Mouse (Mus musculus) adipose tissue, adult 10 weeks (tissue): ENCODE results near the gene Phf13. TPM values are rescaled to one million over a fixed set of nuclear protein-coding genes. Genes with fewer than 3 reads are reported as not detected.

Source experiments
- polyA plus RNA-seq: library from polyadenylated mRNA; stranded (reverse); fragments of 350-450 nt; fragmentation: Illumina TruSeq; extraction: RNeasy Lipid Tissue Mini Kit (QIAGEN cat#74804); gene quantifications from one replicate; pipeline ENCODE4 v1.2.3, GENCODE M21; 2014; ENCODE audit warnings: low read depth, low replicate concordance

The Phf13 gene
- polyA plus RNA-seq, result 17.1 TPM

DNA sequence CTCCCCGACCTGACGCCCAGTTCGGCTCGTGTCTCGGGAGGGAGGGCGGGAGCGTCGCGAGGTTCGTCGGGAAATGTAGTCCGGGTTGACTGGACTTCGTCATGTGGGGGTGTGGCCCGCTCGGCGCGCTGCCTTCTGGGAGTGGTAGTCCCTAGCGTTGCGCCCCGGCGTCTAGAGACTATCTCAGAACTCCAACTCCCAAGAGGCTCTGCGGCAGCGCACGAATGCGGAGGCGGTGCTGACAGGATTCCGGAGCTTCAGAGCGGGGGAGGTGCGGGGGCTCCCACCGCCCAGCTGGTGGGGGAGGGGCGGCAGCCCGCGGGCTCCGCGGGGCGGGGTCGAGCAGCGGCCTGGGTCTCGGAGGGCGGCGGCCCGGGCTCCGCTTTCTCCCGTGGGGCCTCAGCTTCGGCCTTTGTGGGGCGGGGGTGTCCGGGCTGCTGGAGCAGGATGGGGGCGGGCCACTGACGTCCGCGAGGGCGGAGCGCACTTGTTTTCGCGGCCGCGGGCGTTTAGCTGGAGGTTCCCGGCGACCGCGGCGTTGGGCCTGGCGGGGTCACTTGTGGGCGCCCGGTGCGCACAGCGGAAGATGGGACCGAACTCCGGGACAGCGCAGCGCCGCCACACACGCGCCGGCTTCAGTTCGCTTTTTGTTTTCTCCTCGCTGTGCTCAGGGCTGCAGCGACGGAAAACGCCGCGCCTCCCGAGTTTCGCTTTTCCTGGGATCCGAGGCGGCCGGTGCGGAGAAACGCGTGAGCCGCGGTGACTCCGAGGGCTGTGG, at the start of gene Phf13:
Gene Phf13 (minus strand): TSS at position 86 of the 778 bp plus-strand sequence.

DNA sequence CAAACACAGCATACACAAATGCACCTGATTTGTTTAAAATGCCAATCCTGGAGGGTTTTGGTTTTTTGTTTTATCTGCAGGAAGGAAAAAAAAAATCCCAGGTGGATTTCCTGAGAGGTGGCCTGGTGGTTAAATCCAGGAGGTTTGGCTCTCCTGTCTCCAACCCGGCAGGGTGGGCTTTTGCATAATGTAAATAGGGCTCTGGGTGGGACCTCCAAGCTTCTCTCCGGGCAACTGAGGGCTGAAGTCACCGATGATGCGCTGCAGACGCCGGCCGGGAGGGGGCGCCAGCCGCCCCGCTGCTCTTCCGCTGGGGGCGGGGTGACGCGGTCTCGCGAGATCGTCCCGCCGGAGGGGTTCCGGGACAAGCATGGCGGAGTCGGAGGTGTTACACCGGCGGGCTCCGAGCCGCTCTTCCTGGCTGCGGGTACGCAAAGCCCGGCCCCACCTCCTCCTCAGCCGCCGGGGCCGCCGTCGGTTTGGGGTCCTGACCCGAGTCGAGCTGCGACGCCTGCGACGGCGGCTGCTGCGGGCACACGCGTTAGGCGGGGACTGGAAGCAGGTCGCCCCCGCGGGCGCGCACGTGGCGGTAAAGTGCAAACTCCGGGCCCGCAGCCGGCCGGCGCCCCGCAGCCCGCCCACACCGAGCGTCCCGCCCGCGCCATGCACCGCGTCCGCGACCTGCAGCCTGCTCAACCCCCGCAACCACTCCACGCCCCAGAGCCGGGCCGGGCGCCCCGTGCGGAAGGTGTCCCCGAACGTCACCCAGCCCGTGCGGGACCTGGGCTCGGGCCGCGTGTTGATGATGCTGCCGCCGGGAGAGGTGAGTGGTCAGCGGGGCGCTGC, 43.1 kb upstream of the Phf13 start, which contains the start of gene Nol9:
Gene Nol9 (plus strand): TSS at position 337 of the 846 bp plus-strand sequence.

DNA sequence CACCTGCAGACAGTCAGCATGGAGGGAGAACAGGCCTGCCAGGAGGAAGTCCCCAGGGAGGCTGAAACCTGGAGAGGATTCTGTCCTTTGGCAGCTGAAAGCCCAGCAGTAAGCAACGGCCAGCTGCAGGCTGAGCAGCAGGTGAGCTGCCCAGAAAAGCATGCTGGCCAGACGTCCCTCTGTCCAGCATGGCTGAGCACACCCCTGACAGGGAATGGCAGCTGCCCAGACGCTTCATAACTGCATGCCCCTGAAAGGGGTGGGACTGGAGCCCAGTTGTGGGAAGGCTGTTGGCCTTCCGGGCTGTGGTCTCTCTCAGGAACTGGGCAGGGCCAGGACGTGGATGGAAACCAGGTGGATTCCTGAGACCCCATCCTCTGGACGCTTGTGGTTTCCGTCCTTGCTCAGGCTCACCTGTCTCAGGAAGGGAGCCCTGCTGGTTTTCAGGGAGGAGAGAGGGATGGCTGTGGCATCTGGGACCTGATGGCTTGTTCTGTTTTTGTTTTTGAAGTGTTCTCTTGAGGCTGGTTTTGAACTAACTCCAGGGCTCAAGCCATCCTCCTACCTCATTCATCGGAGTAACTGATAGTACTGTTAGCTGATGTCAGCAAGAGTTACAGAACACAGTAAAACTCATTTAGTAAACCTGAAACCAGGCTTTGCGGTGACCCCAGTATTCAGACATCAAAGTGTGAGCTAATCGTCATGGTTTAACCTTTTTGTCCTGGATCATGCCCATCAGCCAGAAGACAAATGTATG, 42.3 kb upstream of the Phf13 start, which contains the start of gene Tas1r1:
Gene Tas1r1 (minus strand): TSS at position 344 of the 760 bp plus-strand sequence.

DNA sequence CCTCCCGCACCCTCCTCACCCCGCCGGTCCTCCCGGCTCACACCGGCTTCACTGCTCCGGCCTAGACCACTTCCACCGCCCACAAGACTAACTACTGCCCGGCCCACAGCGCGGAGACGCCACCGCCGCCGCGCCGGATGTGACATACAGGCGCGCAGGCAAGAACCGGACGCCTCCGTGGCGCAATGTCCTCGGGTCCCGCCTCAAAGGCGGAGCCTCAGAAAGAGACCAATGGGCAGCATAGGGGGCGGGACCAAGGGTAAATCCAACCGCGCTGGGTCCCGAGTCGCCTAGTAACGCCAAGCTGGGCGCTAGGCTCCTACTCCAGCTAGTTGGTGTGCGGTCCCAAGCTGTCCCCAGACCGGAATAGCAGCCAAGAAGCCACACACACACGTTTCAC, 31.5 kb upstream of the Phf13 start, which contains the start of gene Zbtb48:
Gene Zbtb48 (minus strand): TSS at position 148 of the 400 bp plus-strand sequence.

DNA sequence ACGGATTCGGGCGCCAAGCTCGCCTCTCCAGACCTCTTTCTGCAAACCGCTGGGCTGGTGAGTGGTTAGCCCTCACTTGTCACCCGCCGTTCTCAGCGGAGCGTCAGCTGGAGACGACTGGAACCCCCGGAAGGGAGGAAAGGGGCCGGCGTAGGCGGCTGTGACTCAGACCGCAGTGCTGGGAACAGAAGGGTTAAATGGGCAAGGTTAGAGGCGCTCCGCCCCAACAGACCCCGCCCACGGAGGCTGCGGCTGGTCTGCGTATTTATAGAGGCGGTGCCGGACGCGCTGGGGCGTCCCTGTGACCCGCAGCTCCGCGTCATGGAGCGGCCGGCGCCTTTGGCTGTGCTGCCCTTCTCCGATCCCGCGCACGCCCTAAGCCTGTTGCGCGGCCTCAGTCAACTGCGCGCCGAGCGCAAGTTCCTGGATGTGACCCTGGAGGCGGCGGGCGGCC, 12.6 kb upstream of the Phf13 start, which contains the start of gene Klhl21:
Gene Klhl21 (plus strand): TSS at position 182 of the 454 bp plus-strand sequence.

DNA sequence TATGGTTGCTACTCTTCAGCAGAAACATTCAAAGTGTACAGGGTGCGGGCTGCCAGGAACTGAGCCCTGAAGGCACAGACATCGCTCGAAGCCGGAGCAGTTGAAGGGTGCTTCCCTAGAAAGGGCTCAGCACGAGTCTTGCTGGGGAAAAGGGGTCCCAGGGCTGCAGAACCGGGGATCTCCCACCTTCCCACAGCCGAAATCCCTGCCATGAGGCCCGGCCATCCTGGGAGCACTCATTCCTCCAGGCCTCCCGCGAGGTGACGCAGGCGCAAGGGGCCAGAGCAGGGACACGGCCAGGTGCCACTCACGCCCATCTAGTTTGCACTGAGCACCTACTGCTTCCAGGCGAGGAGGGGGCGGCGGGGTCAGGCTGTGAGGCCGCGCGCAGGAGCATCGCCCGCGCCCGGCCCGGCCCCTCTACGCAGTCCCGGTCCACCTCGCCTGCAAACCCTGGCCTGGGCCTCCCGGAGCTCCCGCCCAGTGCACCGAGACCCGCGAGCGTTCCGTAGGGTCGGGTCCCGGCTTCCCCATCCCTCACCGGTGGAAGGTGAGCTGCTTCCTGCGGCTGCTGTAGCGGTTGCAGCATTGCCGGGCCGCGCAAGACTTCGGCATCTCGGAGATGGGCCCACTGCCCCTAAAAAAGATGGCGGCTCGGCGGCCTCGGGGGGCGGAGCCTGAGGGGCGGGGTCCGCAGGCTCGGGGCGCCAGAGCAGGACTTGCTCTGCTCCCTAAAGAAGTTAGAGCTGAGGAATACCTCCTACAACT, 7.5 kb downstream of the Phf13 start, which contains the start of gene Thap3:
Gene Thap3 (minus strand): TSS at position 656 of the 768 bp plus-strand sequence.

Other genes starting within 250 kb of the Phf13 start
- gene Camta1, start 134.4 kb downstream of the Phf13 start, polyA plus RNA-seq, result 33.3 TPM
- 39.0 TPM for gene Dnajc11, start 62.6 kb downstream of the Phf13 start, polyA plus RNA-seq
- gene Thap3, start 7.3 kb downstream of the Phf13 start, polyA plus RNA-seq, result 40.2 TPM
- gene Klhl21, start 12.5 kb upstream of the Phf13 start, polyA plus RNA-seq, result 16.3 TPM
- 8.5 TPM for gene Zbtb48, start 31.4 kb upstream of the Phf13 start, polyA plus RNA-seq
- gene Tas1r1, start 42.3 kb upstream of the Phf13 start, polyA plus RNA-seq, result 2.2 TPM
- 18.6 TPM for gene Nol9, start 43.1 kb upstream of the Phf13 start, polyA plus RNA-seq
- 27.6 TPM for gene Plekhg5, start 76.2 kb upstream of the Phf13 start, polyA plus RNA-seq
- gene Tnfrsf25, start 119.7 kb upstream of the Phf13 start, polyA plus RNA-seq, result 6.8 TPM
- gene Espn, start 156.1 kb upstream of the Phf13 start, polyA plus RNA-seq, result 71.0 TPM
- gene Hes2, start 162.6 kb upstream of the Phf13 start, polyA plus RNA-seq, result 0.38 TPM
- gene Acot7, start 181.9 kb upstream of the Phf13 start, polyA plus RNA-seq, result 37.1 TPM